Mouse (Mus musculus) ES-E14 (cell line): ENCODE measurements around the gene AC131692.1.

Experiments used
- CHD2 ChIP-seq: IDR thresholded peaks from 2 replicates; pipeline ENCODE4 v1.6.1; 2014; ENCODE audit warnings: mild to moderate bottlenecking, low read depth, low read length, inconsistent platforms
- HCFC1 ChIP-seq: IDR thresholded peaks from 2 replicates; pipeline ENCODE4 v1.6.1; 2012; ENCODE audit warnings: low read length, inconsistent platforms, borderline replicate concordance; ENCODE audit not compliant: insufficient read depth
- MAFK ChIP-seq: IDR thresholded peaks from 2 replicates; pipeline ENCODE4 v1.6.1; 2014; ENCODE audit warnings: mild to moderate bottlenecking, low read depth, low read length, inconsistent platforms; ENCODE audit not compliant: insufficient read depth
- ZC3H11A ChIP-seq: IDR thresholded peaks from 2 replicates; pipeline ENCODE4 v1.6.1; 2012; ENCODE audit warnings: low read depth, mild to moderate bottlenecking, inconsistent platforms, low read length, borderline replicate concordance
- ZNF384 ChIP-seq: IDR thresholded peaks from 2 replicates; pipeline ENCODE4 v1.6.1; 2012; ENCODE audit warnings: low read depth, low read length, inconsistent platforms

DNA sequence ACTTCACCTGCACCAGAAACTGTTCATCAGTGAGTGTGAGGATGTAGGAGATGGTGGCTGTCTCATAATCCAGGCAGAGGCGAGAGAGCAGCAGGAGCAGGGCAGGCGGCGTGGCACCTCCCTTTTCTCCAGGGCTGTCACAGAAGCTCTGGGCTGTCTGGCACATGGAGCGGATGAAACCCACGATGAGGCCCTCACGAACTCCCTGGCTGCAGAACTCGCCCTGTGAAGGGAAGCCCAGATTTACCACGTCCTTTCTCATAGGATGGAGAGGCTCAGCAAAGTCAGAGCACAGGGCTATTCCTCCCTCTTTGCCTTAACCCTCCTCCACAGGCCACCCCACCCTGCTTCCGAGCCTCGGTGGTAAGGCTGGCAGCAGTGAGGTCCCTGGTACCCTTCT is 24.4 kb upstream of the AC131692.1 start:
- TF ChIP-seq CHD2: no peak
- TF ChIP-seq HCFC1: no peak
- TF ChIP-seq ZNF384: no peak
- no peak for TF ChIP-seq ZC3H11A
- TF ChIP-seq MAFK: no peak
